Mouse (Mus musculus) gastrocnemius, postnatal 4 days (tissue): Measurements from ENCODE around the gene Axin2. TPM values are rescaled to one million over a fixed set of nuclear protein-coding genes. Genes with fewer than 3 reads are reported as not detected.

Experiments used
- DNase-seq, 2 experiments: peaks; one replicate each; pipeline ENCODE4 v3.0.0; 2021 to 2022; ENCODE audit warnings: low spot score in 2 of 2, mixed read lengths in 2 of 2
- total RNA-seq, 2 experiments: library from RNA; stranded (reverse); gene quantifications; 2 replicates each; pipeline ENCODE4 v1.2.3; 2021

Axin2 gene
- total RNA-seq, 2 experiments from 2014 or later = 24.5 to 26.8 TPM

DNA sequence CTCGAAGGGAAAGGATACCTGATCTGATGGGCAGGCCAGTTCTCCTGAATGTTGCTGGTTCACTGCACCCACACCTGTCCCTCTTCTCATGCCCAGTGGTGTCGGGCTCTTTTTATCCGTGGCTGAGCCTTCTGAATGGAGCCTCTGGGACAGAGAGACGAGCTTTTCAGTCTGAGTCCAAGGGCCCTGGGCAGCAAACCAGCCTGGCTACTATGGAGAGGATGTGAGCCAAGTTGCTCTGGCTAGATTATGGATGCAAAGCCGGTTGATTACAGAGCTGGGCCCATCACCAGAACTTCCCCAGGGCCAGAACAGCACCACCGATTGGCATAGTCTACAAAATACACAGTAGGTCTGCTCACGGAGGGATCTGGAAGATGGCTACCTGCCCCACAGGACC is 18.5 kb upstream of the Axin2 start:
- no peak for DNase-seq

DNA sequence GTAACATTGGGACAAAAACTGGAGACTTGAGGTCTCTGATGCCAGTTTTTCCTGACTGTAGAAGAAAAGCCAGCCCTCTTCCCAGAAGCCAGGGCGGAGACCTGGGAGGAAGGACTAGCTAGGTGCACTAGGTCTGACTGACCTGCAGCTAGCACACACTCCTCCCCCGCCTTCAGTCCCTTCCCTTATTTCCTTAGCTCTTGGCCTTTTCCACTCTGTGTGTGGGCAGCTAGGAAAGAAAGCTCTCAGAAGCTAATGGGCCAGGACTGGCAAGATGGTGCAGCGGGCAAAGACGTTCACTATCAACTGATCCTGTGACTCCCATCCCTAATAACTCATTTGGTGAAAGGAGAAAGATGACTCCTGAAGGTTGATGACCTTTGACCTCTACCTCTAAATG is 17.8 kb upstream of the Axin2 start:
- no peak for DNase-seq

DNA sequence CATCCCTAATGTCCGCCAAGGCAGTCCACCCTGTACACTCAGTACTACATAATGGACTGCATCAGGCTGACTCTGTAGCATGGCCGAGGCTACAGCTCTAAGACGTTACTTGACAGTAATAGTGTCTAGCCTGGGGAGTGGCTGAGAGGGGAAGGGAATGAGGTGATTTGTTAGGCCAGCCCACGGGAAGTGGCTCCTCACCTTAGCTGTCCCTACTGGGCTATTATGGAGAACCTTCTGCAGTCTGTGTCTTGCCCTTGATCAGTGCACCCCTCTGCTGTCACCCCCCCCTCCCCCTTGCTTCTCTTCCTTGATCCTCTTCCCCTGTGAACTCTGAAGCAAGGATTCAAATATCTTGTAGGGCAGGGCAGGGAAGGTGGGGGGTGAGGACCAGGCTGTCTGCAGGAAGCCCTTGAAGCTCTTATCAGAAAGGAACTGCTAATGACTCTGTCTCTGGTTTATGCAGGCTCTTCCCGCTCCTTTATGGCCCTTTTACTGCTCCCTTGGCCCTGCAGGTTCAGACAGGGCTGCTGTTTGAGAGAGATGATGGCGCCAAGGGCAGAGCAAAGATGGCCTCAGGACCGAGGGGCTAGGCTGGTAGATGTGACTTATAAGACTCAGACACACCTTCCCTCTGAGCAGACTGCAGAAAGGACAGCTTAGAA is 13.4 kb upstream of the Axin2 start:
- DNase-seq = no peak

DNA sequence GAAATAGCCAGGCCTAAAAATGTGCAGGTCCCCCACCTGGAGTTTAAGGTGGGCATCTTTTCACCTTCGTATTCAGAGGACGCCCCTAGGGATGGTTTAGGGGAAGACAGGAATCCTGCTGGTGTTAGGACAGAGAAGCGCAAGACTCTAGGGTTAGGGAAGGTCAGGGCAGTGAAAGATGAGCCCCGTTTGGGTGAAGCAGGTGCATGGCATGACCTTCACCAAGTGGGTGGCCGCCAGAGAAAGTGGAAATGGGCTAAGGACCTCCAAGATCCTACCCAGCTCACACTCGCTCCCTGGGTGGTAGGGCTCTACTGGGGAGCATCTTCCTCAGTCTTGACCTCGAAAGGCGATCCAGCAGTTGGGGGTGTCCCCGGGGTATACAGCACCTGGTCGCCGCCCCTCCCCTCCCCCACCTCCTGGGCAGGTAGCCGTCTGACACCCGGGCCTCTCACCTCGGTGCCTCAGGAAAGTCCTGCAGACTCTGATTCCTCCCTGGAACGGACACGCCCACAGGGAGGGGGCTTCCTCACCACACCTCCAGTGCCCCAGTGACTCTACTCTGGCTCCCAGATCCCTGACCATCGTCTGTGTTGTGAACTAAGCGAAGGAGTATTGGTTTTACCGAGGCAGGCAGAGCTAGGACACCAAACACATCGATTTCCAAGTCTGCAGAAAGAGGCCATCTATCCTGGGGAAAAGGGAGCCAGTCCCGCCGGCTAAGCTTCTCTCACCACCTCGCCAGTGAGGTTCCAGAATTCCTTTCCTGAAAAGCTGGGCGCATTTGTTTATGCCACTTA is 10.6 kb upstream of the Axin2 start:
- no peak for DNase-seq

DNA sequence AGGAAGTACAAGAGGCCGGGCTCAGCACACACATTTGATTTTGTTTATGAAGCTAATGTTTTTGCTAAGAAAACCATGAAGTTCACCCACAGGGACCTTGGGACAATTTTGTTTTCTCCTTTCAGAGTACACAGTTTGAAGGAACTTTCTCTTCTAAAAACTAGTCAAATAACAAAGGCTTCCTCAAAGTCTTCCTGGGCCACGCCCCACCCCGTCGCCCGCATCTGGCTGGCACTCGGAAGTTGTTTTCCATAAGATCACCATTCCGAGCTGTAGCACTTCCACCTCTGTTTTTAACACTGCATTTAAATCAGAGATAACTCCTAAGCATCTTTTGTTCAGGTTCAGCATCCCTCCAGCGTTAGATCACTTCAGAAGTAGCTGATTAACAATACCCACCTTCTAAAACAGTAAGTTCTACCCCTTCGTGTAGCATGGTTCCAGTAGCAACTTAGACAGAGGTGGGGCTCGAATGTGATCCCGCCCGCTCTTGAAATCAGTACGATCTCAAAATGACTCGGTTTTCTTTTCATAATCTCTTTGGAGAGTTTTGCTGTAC is 9.7 kb upstream of the Axin2 start:
- DNase-seq = no peak

DNA sequence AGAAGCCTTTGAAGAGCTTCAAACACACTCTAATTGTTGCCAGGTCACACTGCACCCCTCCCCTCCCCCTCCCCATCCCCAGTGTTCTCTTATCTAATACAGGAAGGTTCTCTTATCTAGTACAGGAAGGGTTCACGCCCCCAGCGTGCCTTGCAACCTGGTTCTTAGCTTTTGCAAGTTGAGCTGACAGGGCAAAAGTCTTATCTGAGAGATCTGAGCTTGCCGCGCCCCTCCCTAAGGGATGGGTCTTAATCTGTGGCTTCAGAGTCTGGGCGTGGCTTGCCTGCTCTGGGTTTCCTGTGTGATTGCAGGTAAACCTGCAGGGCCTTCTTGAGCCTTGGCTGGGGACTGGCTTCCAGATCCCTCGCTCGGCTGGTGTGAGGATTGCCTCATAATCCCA is 9.2 kb upstream of the Axin2 start:
- no peak for DNase-seq

DNA sequence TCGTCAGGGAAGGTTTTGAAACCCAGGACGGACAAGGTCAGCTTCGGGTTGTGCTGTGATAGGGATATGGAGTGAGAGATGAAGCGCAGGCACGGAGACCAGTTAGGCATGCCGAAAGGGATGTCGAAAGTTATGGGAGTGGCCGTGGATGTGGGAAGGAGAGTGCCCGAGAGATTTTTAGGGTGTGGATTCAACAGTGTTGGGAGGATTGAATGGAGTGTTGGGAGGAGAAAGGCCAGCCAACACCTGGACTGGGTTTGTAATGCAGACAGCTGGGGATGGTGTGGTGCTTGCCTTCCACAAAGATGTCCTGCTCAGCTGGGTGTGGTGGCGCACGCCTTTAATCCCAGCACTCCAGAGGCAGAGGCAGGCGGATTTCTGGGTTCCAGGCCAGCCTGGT is 8.0 kb upstream of the Axin2 start:
- DNase-seq = no peak

DNA sequence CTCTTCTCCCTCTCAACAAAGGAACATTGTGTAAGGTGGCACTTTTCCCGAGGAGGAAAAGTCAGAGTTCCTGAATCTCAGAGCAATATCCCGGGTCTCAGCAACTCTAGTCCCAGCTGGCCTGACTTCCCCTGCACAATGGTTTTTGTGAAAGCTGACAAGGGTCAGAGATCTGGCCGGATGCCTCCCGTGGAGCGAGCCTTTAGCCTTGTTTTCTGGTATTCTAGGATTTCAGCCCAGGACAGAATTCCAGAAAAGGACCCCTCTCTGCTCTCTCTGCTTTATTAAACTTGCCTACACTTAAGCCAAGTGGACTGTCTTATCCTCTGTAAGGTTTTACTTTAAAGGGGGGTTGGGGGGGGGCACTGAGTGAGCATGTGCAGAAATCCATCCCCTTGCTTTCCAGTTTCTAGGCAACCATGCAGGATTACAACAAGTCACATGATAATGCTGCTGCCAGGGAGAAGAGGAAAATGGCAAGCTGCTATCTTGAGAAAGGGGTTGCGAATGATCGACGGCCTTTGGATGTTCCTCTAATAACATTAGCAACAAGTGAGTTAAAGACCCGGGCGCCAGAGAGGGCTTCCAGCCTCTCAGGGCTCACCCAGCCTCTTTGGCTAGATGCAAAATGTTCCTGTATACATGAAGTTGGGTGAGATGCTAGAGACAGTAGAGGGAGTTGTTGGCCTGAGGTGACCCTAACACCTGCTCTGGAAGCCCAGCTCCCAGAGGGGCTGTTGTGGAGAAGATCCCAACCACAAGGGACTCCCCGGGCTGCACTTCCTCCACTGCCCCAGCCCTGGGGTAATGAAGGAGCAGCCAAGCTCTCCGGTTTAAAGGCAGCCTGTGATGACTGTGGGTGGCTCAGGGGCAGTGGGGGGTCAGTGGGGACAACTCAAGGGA is 2.5 kb upstream of the Axin2 start:
- DNase-seq = no peak

DNA sequence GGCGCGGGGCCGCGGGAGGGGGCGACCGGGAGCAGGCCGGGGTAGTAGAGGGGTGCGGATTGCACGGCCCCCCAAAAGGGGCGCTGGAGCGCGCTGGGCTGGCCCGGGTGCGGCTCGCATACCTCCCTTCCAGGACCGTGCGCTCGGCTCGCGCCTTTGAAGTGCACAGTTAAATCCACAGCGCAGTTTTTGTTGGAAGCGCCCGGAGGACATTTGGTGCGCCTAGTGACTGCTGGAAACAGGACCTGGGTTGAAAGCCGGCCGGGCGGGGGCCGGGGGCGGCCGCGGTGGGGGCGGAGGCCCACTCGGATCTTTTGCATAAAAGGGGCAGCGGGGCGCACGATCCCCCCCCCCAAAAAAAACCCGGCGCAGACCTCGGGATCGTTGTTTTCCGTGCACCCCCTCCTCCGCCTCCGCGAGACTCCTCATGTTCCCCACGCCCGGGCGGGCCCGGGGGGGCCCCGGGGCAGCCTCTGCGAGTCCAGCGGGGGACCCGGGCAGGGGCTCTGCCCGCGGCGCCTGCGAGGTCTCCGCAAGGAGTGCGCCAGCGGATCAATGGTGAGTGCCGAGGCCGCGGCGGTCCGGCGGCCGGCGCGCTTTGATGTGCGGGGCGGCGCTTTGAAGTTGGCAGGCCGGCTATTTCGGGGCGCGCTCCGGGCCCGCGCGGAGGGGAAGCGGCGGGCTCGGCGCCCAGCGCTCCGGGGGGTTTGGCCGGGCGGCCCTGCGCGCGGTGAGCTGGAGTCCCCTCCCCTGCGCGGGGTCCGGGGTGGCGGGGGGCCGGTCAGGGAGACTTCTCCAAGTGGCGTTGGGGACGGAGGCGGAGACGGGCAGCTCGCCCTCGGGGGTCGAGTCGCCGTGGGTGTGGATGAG is 722 bp downstream of the Axin2 start:
- peak; percentile 55 to 85 for DNase-seq

DNA sequence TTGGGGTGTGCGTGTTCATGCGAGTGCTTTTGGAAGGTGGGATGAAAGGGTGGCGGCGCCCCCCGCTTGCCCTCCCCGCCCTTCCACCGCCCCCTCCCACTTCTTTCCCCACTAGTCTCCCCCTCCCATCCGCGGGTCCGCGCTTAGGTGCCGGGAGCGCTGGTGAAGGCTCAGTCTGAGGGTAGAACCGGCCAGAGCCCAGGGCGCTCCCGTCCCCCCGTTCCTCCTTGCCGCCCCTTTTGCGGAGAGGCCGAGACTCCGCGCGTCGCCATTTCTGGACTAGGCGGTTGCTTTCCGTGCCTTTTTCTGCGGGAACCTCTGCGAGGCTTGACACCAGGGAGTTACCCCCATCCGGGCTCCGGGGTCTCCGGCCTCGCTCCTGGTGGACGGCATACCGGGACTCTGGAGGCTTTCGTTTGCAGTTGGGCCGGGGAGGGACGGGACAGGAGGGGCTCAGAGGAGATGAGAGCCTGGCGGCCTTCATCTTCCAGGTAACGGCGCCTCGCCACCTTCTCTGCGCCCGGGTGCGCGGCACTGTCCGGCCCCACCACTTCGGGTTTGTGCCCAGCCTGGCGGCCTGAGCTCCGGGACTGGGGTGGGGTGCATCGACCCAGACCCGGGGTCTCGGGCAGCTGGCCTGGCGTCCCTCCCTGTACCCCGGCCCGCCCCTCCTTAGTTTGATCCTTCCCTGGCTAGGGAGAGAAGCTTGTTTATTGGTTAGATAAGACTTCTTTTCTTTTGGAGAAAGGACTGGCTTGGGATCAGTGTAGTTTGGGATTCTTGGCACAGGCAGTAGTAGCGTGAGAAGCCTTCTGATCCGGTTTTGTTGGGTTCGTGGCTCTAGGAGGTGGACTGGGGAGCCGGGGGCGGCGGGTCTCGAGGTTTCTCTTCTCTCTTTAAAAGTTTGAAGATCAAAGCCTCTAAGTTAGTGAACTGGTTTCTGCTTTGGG is 1.6 kb downstream of the Axin2 start:
- peak in 1 of 2 experiments; percentile 51 for DNase-seq

DNA sequence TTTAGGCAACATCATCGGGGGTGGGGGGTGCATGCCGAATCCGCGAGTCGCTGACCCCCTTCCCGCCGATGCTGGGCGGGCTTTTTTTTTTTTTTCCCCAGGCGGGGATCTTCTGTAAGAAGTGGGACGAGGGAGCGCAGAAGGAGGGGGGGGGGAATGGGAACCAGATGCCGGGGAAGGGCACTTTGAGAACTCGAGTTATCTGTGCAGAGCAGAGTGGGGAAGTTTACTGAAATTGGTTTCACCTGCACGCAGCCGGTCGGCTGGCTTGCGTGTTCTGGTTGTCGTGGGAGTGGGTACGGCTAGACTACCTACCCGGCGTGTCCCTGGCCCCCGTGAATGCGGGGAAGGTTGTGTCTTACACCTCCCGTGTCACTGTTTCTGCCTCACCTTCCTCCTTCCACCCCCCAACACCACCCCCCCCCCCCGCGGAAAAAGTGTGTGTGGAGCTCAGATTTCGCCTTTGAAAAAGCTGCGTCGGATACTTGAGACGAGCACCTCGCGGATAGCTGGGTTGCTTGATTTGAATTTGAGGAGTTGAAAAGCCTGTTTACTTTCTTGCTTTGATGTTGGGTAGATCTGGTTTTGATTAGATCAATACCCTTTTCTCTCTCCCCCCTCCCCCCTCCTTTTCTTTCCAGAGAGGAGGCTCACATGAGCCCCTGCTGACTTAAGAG is 2.5 kb downstream of the Axin2 start:
- DNase-seq = no peak

DNA sequence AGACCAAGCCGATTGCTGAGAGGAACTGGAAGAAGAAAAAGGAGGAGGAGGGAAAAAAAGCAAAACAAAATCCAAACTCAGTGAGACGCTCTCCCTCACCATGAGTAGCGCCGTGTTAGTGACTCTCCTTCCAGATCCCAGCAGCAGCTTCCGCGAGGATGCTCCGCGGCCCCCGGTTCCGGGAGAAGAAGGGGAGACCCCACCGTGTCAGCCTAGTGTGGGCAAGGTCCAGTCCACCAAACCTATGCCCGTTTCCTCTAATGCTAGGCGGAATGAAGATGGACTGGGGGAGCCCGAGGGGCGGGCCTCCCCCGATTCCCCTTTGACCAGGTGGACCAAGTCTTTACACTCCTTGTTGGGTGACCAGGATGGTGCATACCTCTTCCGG is 3.0 kb downstream of the Axin2 start:
- no peak for DNase-seq

DNA sequence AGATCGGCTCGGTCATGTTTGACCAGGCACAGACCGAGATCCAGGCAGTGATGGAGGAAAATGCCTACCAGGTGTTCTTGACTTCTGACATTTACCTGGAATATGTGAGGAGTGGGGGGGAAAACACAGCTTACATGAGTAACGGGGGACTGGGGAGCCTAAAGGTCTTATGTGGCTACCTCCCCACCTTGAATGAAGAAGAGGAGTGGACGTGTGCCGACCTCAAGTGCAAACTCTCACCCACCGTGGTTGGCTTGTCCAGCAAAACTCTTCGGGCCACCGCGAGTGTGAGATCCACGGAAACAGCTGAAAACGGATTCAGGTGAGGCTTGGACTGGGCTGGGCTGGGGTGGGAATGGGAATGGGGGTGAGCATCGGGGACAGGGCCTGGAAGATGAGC is 3.6 kb downstream of the Axin2 start:
- no peak for DNase-seq

DNA sequence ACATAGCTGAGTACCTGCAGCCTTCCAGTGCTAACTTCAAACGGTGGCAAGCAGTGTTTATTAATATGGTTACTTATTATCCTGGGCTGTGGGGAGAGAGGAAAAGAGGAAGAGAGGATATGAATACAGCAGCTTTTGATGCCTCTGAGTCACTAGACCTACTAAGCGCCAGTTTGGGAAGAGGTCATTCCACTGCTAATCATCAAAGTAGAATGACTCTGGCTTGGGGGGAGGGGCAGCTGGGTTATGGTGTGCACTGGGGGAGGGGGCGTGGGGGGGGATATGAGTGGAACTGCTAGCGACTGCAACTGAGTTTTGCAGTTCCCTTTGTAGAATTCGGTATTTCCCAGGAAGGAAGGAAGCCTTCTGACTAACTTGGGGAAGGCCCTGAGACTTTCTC is 4.2 kb downstream of the Axin2 start:
- no peak for DNase-seq

DNA sequence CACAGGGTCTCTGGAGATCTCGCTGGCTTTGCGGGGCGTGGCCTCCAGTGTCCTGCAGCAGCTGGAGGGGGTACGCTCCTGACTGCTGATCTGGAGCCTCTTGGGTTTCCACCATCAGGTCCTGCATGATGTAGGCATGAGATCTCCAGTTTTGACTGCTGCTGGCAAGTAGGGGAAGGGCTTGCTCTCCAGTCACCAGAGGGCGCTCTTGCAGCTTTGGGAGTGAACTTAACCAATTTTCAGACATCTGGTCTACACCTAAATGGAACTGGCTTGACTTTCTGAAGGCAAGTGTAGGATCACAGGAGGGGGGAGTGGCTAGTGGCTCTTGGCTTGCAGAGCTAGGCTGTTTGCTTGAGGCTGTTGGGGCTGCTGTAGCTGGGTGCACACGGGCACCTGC is 5.1 kb downstream of the Axin2 start:
- DNase-seq = peak; percentile 64 to 86

DNA sequence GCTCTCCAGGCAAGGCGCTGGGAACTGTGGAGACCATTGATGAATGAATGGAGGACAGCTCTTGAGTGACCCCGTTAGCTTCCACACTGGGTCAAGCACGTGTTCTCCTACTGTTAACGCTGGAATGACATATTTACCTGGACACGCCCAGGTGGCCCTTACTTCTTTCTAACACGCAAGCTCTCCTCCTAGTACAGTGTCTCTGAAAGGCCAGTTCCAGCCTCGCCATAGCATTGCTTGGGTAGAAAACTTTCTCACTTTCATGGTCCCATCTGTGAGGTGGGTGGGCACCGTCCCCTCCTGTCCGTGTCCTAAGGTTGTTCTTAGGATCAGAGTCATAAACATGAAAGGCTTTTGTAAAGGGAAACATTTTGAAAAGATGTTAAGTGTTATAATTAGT is 5.7 kb downstream of the Axin2 start:
- no peak for DNase-seq

DNA sequence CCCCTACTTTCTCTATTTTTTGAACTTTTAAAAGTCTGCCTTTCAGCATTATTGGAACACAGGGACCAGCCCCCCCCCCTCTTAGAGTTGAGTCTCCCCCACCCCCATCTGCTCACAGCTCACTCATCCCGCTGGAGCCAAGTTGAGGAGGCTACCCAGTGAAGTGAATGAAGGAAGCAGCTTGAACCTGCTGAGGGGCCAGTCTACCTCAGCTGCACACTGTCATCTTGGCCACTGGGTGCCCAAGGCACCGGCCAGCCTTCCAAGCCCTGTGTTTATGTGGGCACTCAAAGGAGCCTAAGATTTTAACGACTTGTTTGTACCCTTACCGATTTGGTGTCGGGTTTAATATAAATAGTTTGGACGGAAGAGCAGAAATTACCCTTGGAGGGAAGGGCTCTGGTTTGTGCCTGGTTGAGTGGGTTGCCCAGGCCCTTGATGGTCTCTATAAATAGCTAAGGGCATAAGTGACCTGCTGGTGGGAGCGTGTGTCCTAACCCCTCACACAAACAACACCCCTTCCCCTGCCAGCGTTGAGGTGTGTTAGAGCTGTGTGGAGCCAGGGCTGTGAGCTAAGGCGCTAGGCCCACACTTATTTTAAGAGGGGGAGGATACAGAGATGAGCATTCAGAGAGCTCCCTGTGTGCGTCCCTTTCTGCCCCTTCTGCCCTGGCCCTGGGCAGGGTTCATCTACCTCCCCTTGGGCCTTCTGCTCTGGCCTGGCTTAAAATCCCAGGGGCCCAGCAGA is 6.4 kb downstream of the Axin2 start:
- DNase-seq = no peak

DNA sequence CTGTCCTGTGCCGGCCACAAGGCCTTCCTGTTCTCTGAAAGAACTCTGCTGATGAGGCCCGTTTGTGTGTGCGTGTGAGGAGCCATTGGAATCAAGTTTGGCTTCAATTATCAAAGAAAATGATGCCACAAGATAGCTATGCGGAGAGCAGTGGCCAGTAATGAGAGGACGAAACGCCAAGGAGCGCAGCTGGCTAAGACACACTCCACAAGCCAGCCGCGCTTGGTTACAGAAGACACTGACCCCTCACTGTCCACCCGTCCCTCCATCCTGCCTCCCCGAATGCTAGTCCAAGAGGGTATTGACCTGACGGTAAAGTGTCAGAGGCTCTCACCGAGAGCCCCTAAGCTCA is 6.9 kb downstream of the Axin2 start:
- DNase-seq = no peak
